Mouse (Mus musculus) cerebellum, postnatal 36 days (tissue): ENCODE measurements around the gene AW146154.
A peak's percentile ranks its signal among the peaks of the same experiment; 100 is the strongest.
"Not testable (repeated sequence)": the region's sequence is repeated elsewhere in the genome, so short reads cannot be mapped to it uniquely, and the experiment has no call there.

ENCODE experiments used
- DNase-seq, 2 experiments: peaks; one replicate each; pipeline ENCODE4 v3.0.0; 2021 to 2022; ENCODE audit warnings: mixed read lengths in 2 of 2

The AW146154 gene

GRCm38 (mm10) chr7:41499389-41500049, at the start of gene AW146154, which contains the start of gene Gm20449:
AW146154 (minus strand) TSS chr7:41499890.
Gm20449 (minus strand) TSS chr7:41499417.
- peak; percentile 98 to 99 for DNase-seq

GRCm38 (mm10) chr7:41512672-41513071, 13.0 kb upstream of the AW146154 start:
- DNase-seq = no peak

- no peak for DNase-seq
These were observed 12.5 kb upstream of the AW146154 start for GRCm38 (mm10) chr7:41512207-41512606.

- no peak for DNase-seq
These were observed 2.7 kb upstream of the AW146154 start for GRCm38 (mm10) chr7:41502402-41502801.

- DNase-seq = peak; percentile 40 to 59
These were observed 653 bp upstream of the AW146154 start for GRCm38 (mm10) chr7:41500151-41500934.

- not testable (repeated sequence) for DNase-seq
These were observed 687 bp downstream of the AW146154 start for GRCm38 (mm10) chr7:41499018-41499388.

- peak; percentile 12 to 19 for DNase-seq
These were observed 1.2 kb downstream of the AW146154 start for GRCm38 (mm10) chr7:41498464-41498863.

GRCm38 (mm10) chr7:41497871-41498270, 1.8 kb downstream of the AW146154 start:
- no peak for DNase-seq

- DNase-seq = no peak
These were observed 47.8 kb downstream of the AW146154 start for GRCm38 (mm10) chr7:41451864-41452263.

- not testable (repeated sequence) for DNase-seq
These were observed 51.1 kb downstream of the AW146154 start, which contains the start of gene Vmn2r57 for GRCm38 (mm10) chr7:41448596-41448995. Vmn2r57 (minus strand) TSS chr7:41448696.
